Mouse (Mus musculus) CH12.LX (cell line): ENCODE results near the gene Hoxa9. TPM values are rescaled to one million over a fixed set of nuclear protein-coding genes. Genes with fewer than 3 reads are reported as not detected.

Source experiments
- DNase-seq: peaks from one replicate; pipeline ENCODE4 v3.0.0-alpha.2; 2013; ENCODE audit errors: extremely low read depth
- H3K27ac ChIP-seq: 2 replicates; pipeline ENCODE4 v1.5.1; 2012; ENCODE audit warnings: low read depth, mild to moderate bottlenecking, control low read depth, moderate library complexity; ENCODE audit not compliant: insufficient read depth
- H3K27me3 ChIP-seq: replicated peaks from 2 replicates; pipeline ENCODE3; 2012; ENCODE audit warnings: inconsistent platforms
- H3K36me3 ChIP-seq, 2 experiments: replicated peaks in 1 of 2; 2 replicates each; pipeline versions ENCODE3 to v1.6.1; 2012; ENCODE audit warnings: inconsistent platforms in 1 of 2, low read length in 1 of 2, mild to moderate bottlenecking in 1 of 2, mixed read lengths in 1 of 2, moderate library complexity in 1 of 2; ENCODE audit not compliant: control insufficient read depth in 1 of 2, insufficient read depth in 1 of 2
- H3K4me1 ChIP-seq, 2 experiments: 2 replicates each; pipeline ENCODE4 v1.6.1; 2012; ENCODE audit warnings: inconsistent platforms in 1 of 2, moderate library complexity in 1 of 2; ENCODE audit not compliant: insufficient read depth in 2 of 2, control insufficient read depth in 1 of 2
- H3K4me2 ChIP-seq: 2 replicates; pipeline ENCODE4 v1.6.1; 2012; ENCODE audit warnings: low read depth, mild to moderate bottlenecking, control low read depth; ENCODE audit not compliant: poor library complexity, insufficient read depth, severe bottlenecking
- H3K4me3 ChIP-seq, 3 experiments: fragments of 150-350 bp in 1 of 3; sonication (generic) in 1 of 3; replicated peaks in 1 of 3; 2 replicates each; pipeline versions ENCODE3 to v1.5.1; 2011 to 2012; ENCODE audit warnings: low read depth in 2 of 3, low read length in 2 of 3, mild to moderate bottlenecking in 2 of 3, moderate library complexity in 2 of 3, control low read depth in 1 of 3, improper control_type of control experiment in 1 of 3, inconsistent platforms in 1 of 3, mixed read lengths in 1 of 3; ENCODE audit not compliant: poor library complexity in 1 of 3
- H3K79me2 ChIP-seq: replicated peaks from 2 replicates; pipeline ENCODE4 v1.6.1; 2012; ENCODE audit warnings: mild to moderate bottlenecking, moderate library complexity; ENCODE audit not compliant: control insufficient read depth, poor library complexity, insufficient read depth, severe bottlenecking; ENCODE audit errors: extremely low read depth
- H3K9ac ChIP-seq: 2 replicates; pipeline ENCODE4 v1.6.1; 2012; ENCODE audit warnings: low read depth, mild to moderate bottlenecking, control low read depth, moderate library complexity; ENCODE audit not compliant: insufficient read depth
- H3K9me3 ChIP-seq: replicated peaks from 2 replicates; pipeline ENCODE3; 2012; ENCODE audit warnings: low read length, inconsistent platforms, mixed read lengths
- BHLHE40 ChIP-seq: IDR thresholded peaks from 2 replicates; pipeline ENCODE4 v1.6.1; 2011; ENCODE audit warnings: mild to moderate bottlenecking, low read depth, low read length, improper control_type of control experiment
- HCFC1 ChIP-seq: IDR thresholded peaks from 2 replicates; pipeline ENCODE4 v1.6.1; 2012; ENCODE audit warnings: low read depth, mild to moderate bottlenecking, inconsistent platforms, low read length, improper control_type of control experiment
- JUND ChIP-seq: conservative IDR thresholded peaks from 2 replicates; pipeline ENCODE4 v1.6.1; 2011; ENCODE audit warnings: low read depth, low read length, improper control_type of control experiment
- KAT2A ChIP-seq: IDR thresholded peaks from 2 replicates; pipeline ENCODE4 v1.6.1; 2012; ENCODE audit warnings: low read length, improper control_type of control experiment, inconsistent platforms; ENCODE audit not compliant: insufficient replicate concordance
- MAX ChIP-seq: IDR thresholded peaks from 2 replicates; pipeline ENCODE4 v1.6.1; 2011; ENCODE audit warnings: low read length, improper control_type of control experiment
- MEF2A ChIP-seq: IDR thresholded peaks from 2 replicates; pipeline ENCODE4 v1.6.1; 2014; ENCODE audit warnings: low read depth, mild to moderate bottlenecking, inconsistent platforms, low read length, improper control_type of control experiment, borderline replicate concordance
- MXI1 ChIP-seq: IDR thresholded peaks from 2 replicates; pipeline ENCODE4 v1.6.1; 2011; ENCODE audit warnings: mild to moderate bottlenecking, low read depth, low read length, improper control_type of control experiment
- POLR2A ChIP-seq: IDR thresholded peaks from 2 replicates; pipeline ENCODE4 v1.6.1; 2011; ENCODE audit warnings: low read depth, mild to moderate bottlenecking, improper control_type of control experiment, low read length
- RAD21 ChIP-seq: IDR thresholded peaks from 2 replicates; pipeline ENCODE4 v1.6.1; 2011; ENCODE audit warnings: low read depth, mild to moderate bottlenecking, low read length, improper control_type of control experiment, moderate library complexity
- SMC3 ChIP-seq: IDR thresholded peaks from 2 replicates; pipeline ENCODE4 v1.6.1; 2011; ENCODE audit warnings: low read depth, low read length, improper control_type of control experiment
- TCF12 ChIP-seq: IDR thresholded peaks from 2 replicates; pipeline ENCODE4 v1.6.1; 2014; ENCODE audit warnings: low read depth, mild to moderate bottlenecking, inconsistent platforms, low read length, improper control_type of control experiment
- ZKSCAN1 ChIP-seq: IDR thresholded peaks from 2 replicates; pipeline ENCODE4 v1.6.1; 2012; ENCODE audit warnings: low read depth, inconsistent platforms, low read length, improper control_type of control experiment, borderline replicate concordance
- dilution Hi-C: fragments of 300-500 bp; cut with MboI; formaldehyde crosslinking; loops from 2 replicates; pipeline ENCODE4 v1.14.3; 2020; ENCODE audit warnings: low sequenced_read_pairs; ENCODE audit not compliant: extremely low pct_unique_long_range_greater_than_20kb, extremely low pct_ligation_motif_present
- in situ Hi-C: fragments of 300-500 bp; cut with MboI; formaldehyde crosslinking; loops from 3 replicates; pipeline ENCODE4 v1.14.3; 2019; ENCODE audit warnings: low sequenced_read_pairs, low pct_ligation_motif_present, low pct_unique_long_range_greater_than_20kb, mixed read lengths
- polyA plus RNA-seq: library from polyadenylated mRNA; unstranded; fragments of >175 nt; gene quantifications from 2 replicates; pipeline ENCODE4 v1.2.1, GENCODE M21; 2012; ENCODE audit warnings: low read depth; ENCODE audit not compliant: insufficient read length
- total RNA-seq, 2 experiments: library from RNA; depleted of rRNA; stranded (reverse); fragments of 300-350 nt in 1 of 2; fragments of >200 nt in 1 of 2; gene quantifications; 2 replicates each; pipeline ENCODE4 v1.2.3; 2012 to 2014

The Hoxa9 gene
- total and polyA plus RNA-seq, 3 experiments: 0.30 to 0.47 (median 0.30) TPM

GRCm38 (mm10) chr6:52215771-52216535, 14.9 kb downstream of the Hoxa9 start:
- H3K4me1 ChIP-seq: peaks cover 4 to 16% of the 10 kb centered on the region in 2 experiments; a peak in 2 of 4 replicates
- no peak for DNase-seq
- dilution Hi-C loops: no loop called here
- no peaks in the 10 kb centered on the region for H3K36me3 ChIP-seq
- no peak overlapping the region for H3K9ac ChIP-seq
- TF ChIP-seq POLR2A (no peak), RAD21 (no peak), BHLHE40 (no peak), ZKSCAN1 (no peak), MXI1 (no peak), MAX (no peak), MEF2A (no peak), KAT2A (no peak), HCFC1 (no peak), SMC3 (no peak)
- TF ChIP-seq, all 38 proteins: peak for 0
- H3K27me3 ChIP-seq: peaks cover 2% of the 10 kb centered on the region
- H3K27ac ChIP-seq: no peak overlapping the region
- no peak overlapping the region for H3K4me3 ChIP-seq
- no peak overlapping the region for H3K4me2 ChIP-seq
- in situ Hi-C loops: loop anchor here (10.0 to 25.0 kb wide), 2 partner anchors 204 to 351 kb away; partner anchors contain the start of gene Skap2
- H3K9me3 ChIP-seq: peaks cover 22% of the 10 kb centered on the region
- H3K79me2 ChIP-seq: no peaks in the 10 kb centered on the region

- dilution Hi-C loops: no loop called here
- in situ Hi-C loops: loop anchor here (10.0 to 25.0 kb wide), 2 partner anchors 203 to 350 kb away; partner anchors contain the start of gene Skap2
- no peak overlapping the region for H3K27ac ChIP-seq
- H3K27me3 ChIP-seq: peaks cover 2% of the 10 kb centered on the region
- peaks cover 22% of the 10 kb centered on the region for H3K9me3 ChIP-seq
- no peak overlapping the region for H3K9ac ChIP-seq
- peaks cover 4 to 16% of the 10 kb centered on the region in 2 experiments; a peak in 2 of 4 replicates for H3K4me1 ChIP-seq
- no peaks in the 10 kb centered on the region for H3K79me2 ChIP-seq
- DNase-seq: no peak
- H3K4me3 ChIP-seq: no peak overlapping the region
- no peaks in the 10 kb centered on the region for H3K36me3 ChIP-seq
- H3K4me2 ChIP-seq: no peak overlapping the region
- no peak for TF ChIP-seq TCF12
- TF ChIP-seq KAT2A: no peak
- no peak for TF ChIP-seq JUND
Observed at GRCm38 (mm10) chr6:52215070-52215469, 15.8 kb downstream of the Hoxa9 start.
